Mouse (Mus musculus): ENCODE results near the gene Mettl15.

The Mettl15 gene

DNA sequence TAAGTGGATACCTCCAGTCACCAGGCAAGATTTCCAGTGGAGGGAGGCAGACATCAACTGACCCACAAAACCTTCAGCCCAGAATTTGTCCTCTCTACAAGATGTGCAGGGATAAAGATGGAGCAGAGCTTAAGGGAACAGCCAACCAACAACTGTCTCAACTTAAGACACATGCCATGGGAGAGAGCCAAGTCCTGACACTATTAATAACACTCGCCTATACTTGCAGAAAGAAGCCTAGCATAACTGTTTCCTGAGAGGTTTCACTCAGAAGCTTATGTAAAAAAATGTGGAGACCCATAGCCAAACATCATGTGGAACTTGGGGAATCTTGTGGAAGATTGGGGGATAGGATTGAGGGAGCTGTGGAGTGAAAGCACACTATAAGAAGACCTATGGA is 124.4 kb downstream of the Mettl15 start:
- no peak for DNase-seq

DNA sequence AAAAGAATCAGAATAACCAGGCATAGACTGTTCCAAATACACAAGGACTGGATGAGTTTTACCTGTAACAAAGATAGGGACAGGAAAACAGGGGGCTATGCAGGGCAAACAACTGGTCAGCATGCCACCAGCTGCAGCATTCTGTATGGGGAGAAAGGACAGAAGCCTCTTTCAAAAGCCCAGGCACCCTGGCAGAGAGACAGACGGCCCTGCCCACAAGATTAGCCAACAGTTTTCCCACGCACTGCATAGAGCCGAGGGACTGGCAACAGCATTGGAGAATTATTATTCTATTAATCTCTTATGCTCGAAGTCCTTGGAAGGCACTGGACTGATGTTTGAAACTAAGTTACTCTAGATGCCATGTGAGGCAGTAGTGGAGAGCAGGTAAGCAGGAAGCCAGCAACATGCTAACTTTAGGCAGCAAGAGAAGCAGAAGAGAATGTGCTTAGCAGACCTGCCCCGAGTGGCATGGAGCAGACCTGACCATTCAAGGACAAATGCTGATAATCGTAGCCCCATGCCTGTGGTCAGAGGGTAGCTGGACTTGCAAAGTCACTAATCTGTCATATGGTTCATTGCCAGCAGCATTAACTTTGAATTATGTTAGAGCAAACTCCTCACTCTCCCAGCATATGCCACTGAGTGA is 127.0 kb downstream of the Mettl15 start:
- DNase-seq, result no peak

DNA sequence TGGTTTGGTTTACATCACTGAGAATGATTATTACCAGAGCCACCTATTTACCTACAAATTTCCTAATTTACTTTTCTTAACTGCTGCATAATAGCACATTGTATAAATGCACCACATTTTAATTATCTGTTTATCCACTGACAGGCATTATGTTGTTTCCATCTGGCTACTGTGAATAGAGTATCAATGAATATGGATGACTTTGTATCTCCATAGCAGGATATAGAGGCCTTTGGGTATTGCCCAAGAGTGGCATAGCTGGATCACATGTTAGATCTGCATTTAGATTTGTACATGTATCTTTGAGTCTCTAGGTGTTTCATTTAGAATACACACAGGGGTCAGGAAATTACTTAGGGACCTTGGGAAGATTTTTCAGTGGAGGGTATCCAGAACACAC is 133.3 kb downstream of the Mettl15 start:
- DNase-seq, result no peak

DNA sequence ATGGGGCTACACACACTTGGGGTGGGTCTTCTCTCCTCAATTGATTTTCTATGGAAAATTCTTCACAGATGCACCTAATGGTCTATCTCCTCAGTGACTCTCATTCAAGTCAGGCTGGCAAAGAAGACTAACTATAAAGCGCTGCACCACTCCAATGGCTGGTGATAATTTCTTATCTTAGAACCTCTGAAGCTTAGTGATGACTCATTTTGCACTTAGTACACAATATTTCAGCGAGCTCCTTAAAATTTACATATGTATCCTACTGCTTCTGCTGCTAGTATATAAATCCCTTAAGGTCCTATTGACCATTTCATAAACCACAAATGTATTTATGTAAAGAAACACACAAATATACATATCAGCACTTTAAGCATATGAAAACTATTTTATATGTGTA is 136.1 kb downstream of the Mettl15 start:
- DNase-seq, result no peak

DNA sequence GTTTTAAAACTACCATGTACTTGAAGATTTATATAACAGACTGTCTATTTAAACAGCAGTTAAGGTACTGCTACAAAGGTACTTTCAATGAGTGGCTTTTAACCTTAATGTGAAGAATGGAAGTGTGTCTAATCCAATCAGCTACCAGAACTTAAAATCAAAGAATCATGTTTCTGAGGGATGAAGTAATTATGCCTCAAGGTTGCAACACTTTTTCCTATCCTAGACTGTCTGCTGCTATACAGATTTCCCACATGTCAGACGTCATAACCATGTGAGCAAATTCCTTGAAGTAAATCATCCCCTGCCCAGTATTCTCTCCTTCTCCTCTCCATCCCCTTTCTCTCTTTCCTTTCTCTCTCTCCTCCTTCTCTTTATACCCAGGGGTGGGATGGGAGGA is 140.2 kb downstream of the Mettl15 start:
- no peak for DNase-seq

DNA sequence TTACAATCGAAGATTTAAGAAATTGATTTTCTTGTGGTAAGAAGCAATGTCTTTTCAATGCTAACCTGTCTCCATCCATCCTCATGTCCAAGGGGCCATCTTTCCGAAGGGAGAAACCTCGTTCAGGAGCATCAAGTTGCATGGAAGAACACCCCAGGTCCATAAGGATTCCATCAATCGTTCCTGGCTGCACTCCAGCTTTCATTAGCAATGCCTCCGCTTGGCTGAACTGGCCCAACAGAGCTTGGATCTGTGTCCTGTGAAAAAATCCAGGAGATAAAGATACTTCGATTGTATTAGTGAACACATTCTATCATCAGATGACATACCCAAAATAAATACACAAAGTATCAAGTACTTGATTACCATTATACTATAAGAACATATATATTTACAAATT is 143.3 kb downstream of the Mettl15 start:
- DNase-seq, result no peak

DNA sequence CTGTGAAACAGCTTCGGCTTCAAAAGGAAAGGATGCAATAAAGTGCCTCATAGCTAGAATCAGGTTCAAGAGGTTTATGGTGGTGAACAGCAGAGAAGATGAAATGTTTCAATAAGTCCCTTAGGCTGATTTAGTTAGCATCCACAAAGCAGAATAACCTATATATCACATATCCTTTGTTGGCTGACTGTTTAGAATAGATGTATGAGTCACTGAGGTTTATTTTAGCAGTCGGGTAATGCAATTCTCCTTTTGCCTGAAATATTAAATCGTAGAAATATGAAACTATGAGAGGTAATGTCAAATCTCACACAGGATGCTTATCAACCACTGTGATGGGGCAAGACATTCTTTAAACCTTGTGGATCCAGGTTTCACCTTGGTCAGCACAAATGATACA is 149.8 kb downstream of the Mettl15 start:
- DNase-seq, result no peak

DNA sequence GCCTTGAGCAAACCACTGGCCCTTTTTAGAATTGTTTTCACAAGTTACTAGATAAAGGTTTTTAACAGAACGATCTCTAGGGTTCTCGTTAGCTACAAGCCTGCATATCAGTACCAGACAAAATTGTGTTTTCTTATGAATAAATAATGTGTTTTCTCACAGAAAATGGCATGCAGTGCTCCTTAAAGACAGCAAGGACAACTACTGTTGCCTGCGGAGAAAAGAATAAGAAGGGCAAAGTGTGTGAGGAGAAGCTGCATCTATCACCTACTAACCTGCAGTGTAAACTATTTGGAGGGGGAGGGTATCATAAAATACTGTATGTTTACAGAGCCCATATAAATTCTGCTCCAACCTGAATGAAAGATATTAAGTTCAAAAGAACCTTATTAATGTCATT is 150.6 kb downstream of the Mettl15 start:
- DNase-seq, result no peak

DNA sequence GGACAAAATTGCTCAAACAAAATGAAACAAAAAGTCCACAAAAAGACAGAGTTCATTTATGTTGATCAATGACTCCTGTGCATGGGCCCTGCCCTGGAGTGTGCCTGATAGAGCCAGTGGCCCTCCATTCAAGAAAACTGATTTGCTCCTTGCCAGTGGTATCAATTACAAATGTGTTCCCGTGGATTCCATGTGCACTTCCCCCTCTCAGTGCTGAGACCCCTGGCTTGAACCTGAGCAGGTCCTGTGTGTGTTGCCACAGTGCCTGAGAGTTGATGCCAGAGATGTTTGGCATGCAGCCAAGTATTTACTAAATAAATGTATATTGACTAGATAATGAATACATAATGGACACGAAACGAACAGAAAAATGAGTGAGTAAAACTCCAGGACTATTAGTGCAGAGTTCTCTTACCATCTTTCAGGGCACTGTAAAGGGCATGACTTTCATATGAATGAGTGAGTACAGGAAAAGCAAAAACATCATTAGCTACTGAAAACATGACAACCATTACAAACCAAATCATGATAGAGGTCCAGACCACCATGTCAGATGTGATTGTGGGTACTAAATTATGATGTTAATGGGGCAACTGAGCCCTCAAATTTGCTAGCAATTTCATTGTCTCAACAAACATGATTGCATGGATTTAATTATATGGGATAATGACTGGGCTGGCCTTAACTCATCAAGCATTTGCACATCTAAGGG is 174.6 kb downstream of the Mettl15 start:
- no peak for DNase-seq

DNA sequence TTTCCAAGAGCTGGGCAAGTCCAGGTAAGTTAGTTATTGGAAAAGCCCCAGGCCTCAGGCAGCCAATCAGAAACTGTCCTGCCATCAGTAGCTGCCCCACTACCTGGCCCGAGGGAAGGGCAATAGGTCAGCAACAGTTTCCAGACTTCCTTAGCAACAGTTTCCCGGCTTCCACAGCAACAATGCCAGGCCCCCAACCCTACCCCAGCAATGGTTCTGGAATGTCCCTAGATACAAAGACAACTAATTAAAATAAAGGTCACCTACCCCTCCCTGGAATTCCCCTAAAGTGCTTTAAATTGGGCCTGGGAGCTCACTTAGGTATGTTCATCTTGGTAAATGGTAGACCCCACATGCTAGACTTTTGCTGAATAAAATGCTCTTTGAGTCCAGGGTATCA is 230.9 kb downstream of the Mettl15 start:
- DNase-seq, result no peak

Measured in lung, postnatal 10 days (tissue).